Mouse (Mus musculus) bone marrow, adult 2 months (tissue): ENCODE data around the gene Tmem87a.

Source experiments
- CTCF ChIP-seq: fragments of 200-500 bp; IDR thresholded peaks from 2 replicates; pipeline ENCODE4 v1.5.1; 2011; ENCODE audit warnings: low read length, control low read depth; ENCODE audit not compliant: control insufficient read depth, insufficient read depth
- POLR2A ChIP-seq: fragments of 200-500 bp; IDR thresholded peaks from 2 replicates; pipeline ENCODE4 v1.6.1; 2011; ENCODE audit warnings: low read depth, mild to moderate bottlenecking, control low read depth, low read length, borderline replicate concordance; ENCODE audit not compliant: control insufficient read depth

GRCm38 (mm10) chr2:120348120-120348519 lies 55.8 kb downstream of the Tmem87a start:
- no peak for TF ChIP-seq CTCF
- no peak for TF ChIP-seq POLR2A
